Mouse (Mus musculus) liver, embryonic 11.5 days (tissue): ENCODE data around the gene Birc3. TPM values are rescaled to one million over a fixed set of nuclear protein-coding genes. Genes with fewer than 3 reads are reported as not detected.
"Not testable (repeated sequence)": the region's sequence is repeated elsewhere in the genome, so short reads cannot be mapped to it uniquely, and the experiment has no call there.

Experiments
- ATAC-seq: fragments of 200-750 bp; cut with Nextera tagmentation; replicated peaks from 2 replicates; pipeline ENCODE4 v1.8.0; 2017; ENCODE audit warnings: moderate number of reproducible peaks, mild to moderate bottlenecking, moderate TSS enrichment, moderate library complexity; ENCODE audit not compliant: low FRiP score
- DNase-seq: peaks from one replicate; pipeline ENCODE4 v3.0.0-alpha.2; 2017; ENCODE audit warnings: low spot score
- H3K27ac ChIP-seq: fragments of 300-500 bp; sonication (generic); 2 replicates; pipeline ENCODE4 v1.5.1; 2014; ENCODE audit warnings: mild to moderate bottlenecking, low read depth, low read length, control low read depth
- H3K27me3 ChIP-seq: fragments of 300-500 bp; sonication (generic); replicated peaks from 2 replicates; pipeline ENCODE4 v1.6.1; 2014; ENCODE audit warnings: low read length, mixed read lengths; ENCODE audit not compliant: control insufficient read depth, insufficient read depth
- H3K36me3 ChIP-seq: fragments of 300-500 bp; sonication (generic); 2 replicates; pipeline ENCODE4 v1.6.1; 2014; ENCODE audit warnings: mild to moderate bottlenecking, low read length, moderate library complexity, mixed read lengths; ENCODE audit not compliant: control insufficient read depth, insufficient read depth
- H3K4me1 ChIP-seq: fragments of 300-500 bp; sonication (generic); replicated peaks from 2 replicates; pipeline ENCODE4 v1.6.1; 2014; ENCODE audit warnings: low read length, mixed read lengths; ENCODE audit not compliant: control insufficient read depth, insufficient read depth
- H3K4me2 ChIP-seq: fragments of 300-500 bp; sonication (generic); 2 replicates; pipeline ENCODE4 v1.6.1; 2014; ENCODE audit warnings: mild to moderate bottlenecking, control low read depth, moderate library complexity
- H3K4me3 ChIP-seq: fragments of 300-500 bp; sonication (generic); 2 replicates; pipeline ENCODE4 v1.5.1; 2014; ENCODE audit warnings: low read depth, low read length, control low read depth
- H3K9ac ChIP-seq: fragments of 300-500 bp; sonication (generic); 2 replicates; pipeline ENCODE4 v1.6.1; 2014; ENCODE audit warnings: low read depth, low read length, control low read depth
- H3K9me3 ChIP-seq: fragments of 300-500 bp; sonication (generic); 2 replicates; pipeline ENCODE4 v1.6.1; 2016; ENCODE audit warnings: low read length, inconsistent platforms, mixed read lengths; ENCODE audit not compliant: control insufficient read depth
- WGBS: fragments of 180-500 bp; shearing (Covaris S2); extraction: QIAGEN DNeasy Blood & Tissue Kit; methylation state at CpG from one replicate; pipeline ENCODE4 v1.1.7; 2014; 5-methylcytosine and 5-hydroxymethylcytosine counted together
- polyA plus RNA-seq: library from polyadenylated mRNA; unstranded; fragments of >200 nt; fragmentation: Nextera tagmentation; extraction: Ambion mirVana; gene quantifications from 2 replicates; pipeline ENCODE4 v1.2.1, GENCODE M21; 2014

Gene Birc3
- polyA plus RNA-seq, 1 experiment from 2014 or later, result 8.9 TPM

DNA sequence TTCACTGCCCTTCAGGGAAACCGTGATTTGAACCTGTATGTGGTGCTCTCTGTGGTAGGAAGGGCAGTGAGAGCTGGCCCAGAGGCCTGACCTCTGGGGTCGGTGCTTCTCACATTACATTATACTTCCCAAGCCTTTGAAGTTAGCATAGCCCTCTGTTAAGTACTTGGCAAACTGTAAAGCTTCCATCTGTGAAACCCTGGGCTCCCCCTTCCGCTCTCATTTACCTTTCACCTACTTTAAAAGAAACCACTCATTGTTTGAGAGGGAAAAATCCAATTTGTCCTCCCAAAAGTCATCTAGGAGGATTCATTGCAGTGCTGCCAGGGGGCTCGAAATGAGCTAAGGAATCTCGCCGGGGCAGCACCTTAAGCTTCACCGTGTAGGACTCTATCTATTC is 29.3 kb upstream of the Birc3 start:
- no peak overlapping the region for H3K4me2 ChIP-seq
- H3K27ac ChIP-seq, result no peak overlapping the region
- no peak overlapping the region for H3K4me3 ChIP-seq
- no peaks in the 10 kb centered on the region for H3K27me3 ChIP-seq
- 43% methylated on average over 7 of the region's 7 CpGs for WGBS
- H3K9me3 ChIP-seq, result no peaks in the 10 kb centered on the region
- H3K9ac ChIP-seq, result no peak overlapping the region
- ATAC-seq (no peak), DNase-seq (no peak)
- no peaks in the 10 kb centered on the region for H3K4me1 ChIP-seq
- no peaks in the 10 kb centered on the region for H3K36me3 ChIP-seq

DNA sequence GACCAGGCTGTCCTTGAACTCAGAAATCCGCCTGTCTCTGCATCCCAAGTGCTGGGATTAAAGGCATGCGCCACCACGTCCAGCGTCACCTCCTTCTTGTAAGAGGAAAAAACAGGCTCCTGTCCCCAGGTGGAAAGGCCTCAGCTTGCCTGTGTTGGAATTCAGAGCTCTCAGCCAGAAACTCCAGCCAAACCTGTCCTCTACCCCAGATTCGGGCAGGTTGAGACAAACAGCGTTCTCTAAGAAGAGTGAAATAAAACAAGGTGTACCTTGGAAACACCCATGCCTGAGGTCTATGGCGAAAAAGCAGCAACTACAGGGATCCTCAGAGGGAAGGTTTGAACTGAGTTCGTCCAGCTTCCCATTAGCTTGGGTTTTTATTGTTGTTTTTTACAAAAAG is 28.0 kb upstream of the Birc3 start:
- no peak overlapping the region for H3K27ac ChIP-seq
- DNase-seq (no peak), ATAC-seq (no peak)
- 81% methylated on average over 8 of the region's 8 CpGs for WGBS
- no peaks in the 10 kb centered on the region for H3K27me3 ChIP-seq
- H3K4me1 ChIP-seq, result no peaks in the 10 kb centered on the region
- no peak overlapping the region for H3K9ac ChIP-seq
- no peak overlapping the region for H3K4me3 ChIP-seq
- no peaks in the 10 kb centered on the region for H3K9me3 ChIP-seq
- H3K4me2 ChIP-seq, result no peak overlapping the region
- H3K36me3 ChIP-seq, result no peaks in the 10 kb centered on the region

DNA sequence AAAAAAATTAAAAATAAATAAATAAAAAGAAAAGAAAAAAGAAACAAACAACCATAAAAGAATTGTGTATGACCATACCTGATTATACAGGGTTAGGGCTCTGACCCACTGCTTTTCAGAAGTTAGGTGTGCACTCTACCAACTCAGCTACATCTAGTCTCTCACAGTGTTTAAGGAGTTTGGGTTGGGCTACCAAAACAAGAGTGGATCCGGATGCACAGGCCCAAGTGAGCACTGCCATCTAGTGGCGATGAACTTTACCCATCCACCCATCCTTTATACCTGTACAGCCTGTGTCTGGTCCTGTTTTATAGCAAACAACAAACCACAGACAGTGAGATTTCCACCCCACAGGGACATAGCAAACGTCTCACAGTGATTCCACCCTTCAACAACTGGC is 24.5 kb upstream of the Birc3 start:
- Histone ChIP-seq H3K27ac (no peak overlapping the region), H3K36me3 (no peaks in the 10 kb centered on the region), H3K4me1 (no peaks in the 10 kb centered on the region), H3K4me3 (no peak overlapping the region), H3K27me3 (no peaks in the 10 kb centered on the region), H3K9me3 (no peaks in the 10 kb centered on the region), H3K4me2 (no peak overlapping the region), H3K9ac (no peak overlapping the region)
- peak; percentile 74 for ATAC-seq
- 4% methylated on average over 3 of the region's 3 CpGs for WGBS
- peak; percentile 44 for DNase-seq

DNA sequence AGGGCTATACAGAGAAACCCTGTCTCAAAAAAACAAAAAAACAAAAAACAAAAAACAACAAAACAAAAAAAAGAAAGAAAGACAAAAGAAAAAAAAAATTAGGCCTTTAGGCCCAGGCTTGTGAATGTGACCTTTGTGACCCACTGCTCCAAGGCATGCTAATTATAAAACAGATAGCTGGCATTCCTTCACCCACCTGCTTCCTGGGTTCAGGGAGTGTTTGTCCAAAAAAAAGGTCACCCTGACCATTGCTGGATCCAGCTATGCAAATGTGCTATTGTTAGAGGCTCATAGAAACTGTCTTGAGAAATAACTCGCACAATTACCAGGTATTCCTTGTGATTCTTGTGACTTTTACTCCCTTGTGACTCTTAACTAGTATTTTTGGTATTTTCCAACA is 18.8 kb upstream of the Birc3 start:
- not testable (repeated sequence) for H3K27ac ChIP-seq, H3K4me1 ChIP-seq, H3K9ac ChIP-seq, DNase-seq, H3K36me3 ChIP-seq, H3K27me3 ChIP-seq, ATAC-seq, H3K4me2 ChIP-seq, H3K4me3 ChIP-seq, H3K9me3 ChIP-seq
- WGBS, result 83% methylated on average over 1 of the region's 1 CpGs

DNA sequence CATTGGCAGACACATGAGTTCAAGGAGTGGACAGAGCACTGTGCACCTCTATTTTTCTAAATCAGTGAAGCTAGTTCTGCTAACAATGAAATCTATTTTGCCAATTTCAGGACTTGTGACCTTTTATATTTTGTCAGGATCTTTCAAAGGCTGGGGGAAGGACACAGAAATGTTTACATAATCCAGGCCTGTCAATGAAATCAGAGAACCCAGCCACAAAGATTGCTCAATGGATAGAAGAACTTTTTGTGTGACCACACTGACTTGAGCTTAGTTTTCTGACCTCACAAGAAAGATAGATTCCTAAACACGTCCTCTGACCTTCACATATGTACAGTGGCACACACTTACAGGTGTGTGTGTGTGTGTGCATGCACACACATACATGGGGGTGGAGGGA is 18.2 kb upstream of the Birc3 start:
- DNase-seq (no peak), ATAC-seq (no peak)
- WGBS, result 48% methylated on average over 1 of the region's 1 CpGs
- Histone ChIP-seq H3K9me3 (no peaks in the 10 kb centered on the region), H3K4me3 (no peak overlapping the region), H3K27ac (no peak overlapping the region), H3K4me2 (no peak overlapping the region), H3K36me3 (no peaks in the 10 kb centered on the region), H3K27me3 (no peaks in the 10 kb centered on the region), H3K4me1 (no peaks in the 10 kb centered on the region), H3K9ac (no peak overlapping the region)

DNA sequence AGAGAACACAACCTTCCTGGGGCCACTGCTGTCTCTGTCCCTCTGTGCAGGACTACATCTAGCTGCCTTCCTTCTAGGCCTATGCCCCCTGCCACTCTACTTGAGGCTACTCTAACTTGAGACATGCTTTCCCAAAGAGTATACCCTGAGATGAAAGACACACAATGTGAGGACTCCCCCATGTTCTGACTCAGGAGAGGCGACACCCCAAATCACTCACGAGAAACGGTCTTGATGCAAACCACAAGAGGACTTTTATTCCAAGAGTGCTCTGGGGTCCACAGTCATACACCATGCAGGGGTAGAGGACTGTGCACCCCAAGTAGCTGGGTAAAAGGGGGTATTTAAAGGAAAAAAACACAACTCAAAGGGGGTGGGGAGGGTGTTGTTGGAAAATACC is 11.4 kb upstream of the Birc3 start:
- no peaks in the 10 kb centered on the region for H3K27me3 ChIP-seq
- no peak overlapping the region for H3K4me3 ChIP-seq
- H3K4me2 ChIP-seq, result no peak overlapping the region
- H3K9me3 ChIP-seq, result peaks cover 5% of the 10 kb centered on the region; the same call in 1 of the 2 replicates
- H3K36me3 ChIP-seq, result no peaks in the 10 kb centered on the region
- no peak overlapping the region for H3K27ac ChIP-seq
- ATAC-seq, result no peak
- H3K4me1 ChIP-seq, result no peaks in the 10 kb centered on the region
- no peak for DNase-seq
- H3K9ac ChIP-seq, result no peak overlapping the region
- WGBS, result 90% methylated on average over 3 of the region's 3 CpGs

DNA sequence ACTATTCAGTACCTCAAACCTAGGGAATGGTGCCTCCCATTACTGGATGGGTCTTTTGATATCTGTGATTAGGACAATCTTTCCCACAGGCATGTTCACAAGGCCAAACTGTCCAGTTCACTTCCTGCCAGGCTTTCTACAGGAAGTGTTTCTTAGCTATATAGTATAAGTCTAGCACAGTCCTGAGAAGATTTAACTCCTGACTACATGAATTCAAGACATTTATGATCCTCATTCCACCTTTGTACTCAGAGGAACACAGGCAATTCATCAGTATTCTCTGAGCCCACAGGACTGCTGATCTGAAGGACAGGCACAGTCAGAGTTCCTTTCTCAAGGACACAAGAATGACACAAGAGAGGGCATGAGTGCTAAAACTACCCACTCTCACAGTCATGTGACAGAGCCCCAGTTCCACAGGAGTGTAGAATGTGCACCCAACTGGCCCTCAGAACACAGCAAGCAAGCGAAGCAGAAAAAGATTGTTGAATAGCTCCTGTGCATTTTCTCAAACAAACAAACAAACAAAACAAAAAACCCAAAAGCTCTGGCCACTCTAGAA is 9.4 kb upstream of the Birc3 start:
- Histone ChIP-seq H3K4me1 (no peaks in the 10 kb centered on the region), H3K9me3 (peaks cover 5% of the 10 kb centered on the region; the same call in 1 of the 2 replicates), H3K4me2 (no peak overlapping the region), H3K4me3 (no peak overlapping the region), H3K9ac (no peak overlapping the region), H3K36me3 (no peaks in the 10 kb centered on the region), H3K27ac (no peak overlapping the region), H3K27me3 (no peaks in the 10 kb centered on the region)
- WGBS, result 83% methylated on average over 1 of the region's 1 CpGs
- ATAC-seq (no peak), DNase-seq (no peak)

DNA sequence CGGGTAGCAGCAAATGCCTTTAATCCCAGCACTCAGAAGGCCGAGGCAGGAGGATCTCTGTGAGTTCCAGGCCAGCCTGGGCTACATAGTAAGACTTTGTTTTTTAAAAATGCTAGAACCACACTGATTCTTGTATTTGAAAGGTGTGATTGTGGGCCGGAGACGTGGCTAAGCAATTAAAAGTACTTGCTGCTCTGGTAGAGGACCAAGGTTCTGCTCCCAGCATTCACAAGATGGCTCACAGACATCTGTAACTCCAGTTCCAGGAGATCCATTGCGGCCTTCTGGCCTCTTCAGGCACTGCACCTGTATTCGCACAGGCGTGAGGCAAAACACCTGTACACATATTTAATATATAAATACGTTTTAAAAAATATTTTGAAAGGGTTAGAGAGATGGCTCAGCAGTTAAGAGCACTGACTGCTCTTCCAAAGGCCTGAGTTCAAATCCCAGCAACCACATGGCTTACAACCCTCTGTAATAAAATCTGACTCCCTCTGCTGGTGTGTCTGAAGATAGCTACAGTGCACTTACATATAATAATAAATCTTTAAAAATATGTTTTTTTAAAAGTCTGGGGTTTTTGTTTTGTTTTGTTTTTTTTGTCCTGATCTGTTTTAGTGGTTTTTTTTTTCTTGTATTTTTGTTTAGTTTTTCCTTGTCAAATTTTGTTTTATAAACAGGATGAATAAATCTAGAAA is 675 bp upstream of the Birc3 start:
- Histone ChIP-seq H3K36me3 (no peaks in the 10 kb centered on the region), H3K4me2 (peak overlapping the region; percentile 66), H3K9me3 (no peaks in the 10 kb centered on the region), H3K4me1 (peaks cover 3% of the 10 kb centered on the region; the same call in 1 of the 2 replicates), H3K4me3 (peak overlapping the region; percentile 55), H3K27ac (peak overlapping the region; percentile 64; the same call in 1 of the 2 replicates), H3K9ac (peak overlapping the region; percentile 67; the same call in 1 of the 2 replicates), H3K27me3 (no peaks in the 10 kb centered on the region)
- DNase-seq, result no peak
- 79% methylated on average over 8 of the region's 8 CpGs for WGBS
- ATAC-seq, result no peak
